Mouse (Mus musculus) heart, embryonic 16.5 days (tissue): ENCODE measurements around the gene Rmnd5a. TPM values are rescaled to one million over a fixed set of nuclear protein-coding genes. Genes with fewer than 3 reads are reported as not detected.

ENCODE experiments used
- ATAC-seq: fragments of 200-750 bp; cut with Nextera tagmentation; replicated peaks from 2 replicates; pipeline ENCODE4 v1.8.0; 2017; ENCODE audit warnings: moderate number of reproducible peaks; ENCODE audit not compliant: insufficient read depth, low FRiP score; ENCODE audit errors: extremely low read depth
- H3K27ac ChIP-seq: fragments of 300-500 bp; sonication (generic); 2 replicates; pipeline ENCODE4 v1.5.1; 2014; ENCODE audit warnings: mild to moderate bottlenecking, low read length, control low read depth, moderate library complexity
- H3K27me3 ChIP-seq: fragments of 300-500 bp; sonication (generic); 2 replicates; pipeline ENCODE4 v1.6.1; 2014; ENCODE audit warnings: low read length, mixed read lengths; ENCODE audit not compliant: control insufficient read depth, insufficient read depth
- H3K36me3 ChIP-seq: fragments of 300-500 bp; sonication (generic); 2 replicates; pipeline ENCODE4 v1.6.1; 2014; ENCODE audit not compliant: control insufficient read depth, insufficient read depth
- H3K4me1 ChIP-seq: fragments of 300-500 bp; sonication (generic); 2 replicates; pipeline ENCODE4 v1.6.1; 2014; ENCODE audit warnings: low read length, mixed read lengths; ENCODE audit not compliant: control insufficient read depth, insufficient read depth
- H3K4me2 ChIP-seq: fragments of 300-500 bp; sonication (generic); 2 replicates; pipeline ENCODE4 v1.6.1; 2014; ENCODE audit warnings: low read depth, mild to moderate bottlenecking, control low read depth, low read length
- H3K4me3 ChIP-seq: fragments of 300-500 bp; sonication (generic); 2 replicates; pipeline ENCODE4 v1.5.1; 2014; ENCODE audit warnings: mild to moderate bottlenecking, control low read depth, low read length
- H3K9ac ChIP-seq: fragments of 300-500 bp; sonication (generic); 2 replicates; pipeline ENCODE4 v1.6.1; 2014; ENCODE audit warnings: low read length, control low read depth
- H3K9me3 ChIP-seq: fragments of 300-500 bp; sonication (generic); replicated peaks from 2 replicates; pipeline ENCODE4 v1.6.1; 2016; ENCODE audit warnings: low read length; ENCODE audit not compliant: control insufficient read depth
- WGBS: fragments of 180-500 bp; shearing (Covaris S2); extraction: QIAGEN DNeasy Blood & Tissue Kit; methylation state at CpG from one replicate; pipeline ENCODE4 v1.1.7; 2014; 5-methylcytosine and 5-hydroxymethylcytosine counted together
- polyA plus RNA-seq: library from polyadenylated mRNA; unstranded; fragments of >200 nt; fragmentation: Nextera tagmentation; extraction: Ambion mirVana; gene quantifications from 2 replicates; pipeline ENCODE4 v1.2.1, GENCODE M21; 2015

Gene Rmnd5a
- polyA plus RNA-seq, 1 experiment from 2014 or later, result 14.5 TPM

DNA sequence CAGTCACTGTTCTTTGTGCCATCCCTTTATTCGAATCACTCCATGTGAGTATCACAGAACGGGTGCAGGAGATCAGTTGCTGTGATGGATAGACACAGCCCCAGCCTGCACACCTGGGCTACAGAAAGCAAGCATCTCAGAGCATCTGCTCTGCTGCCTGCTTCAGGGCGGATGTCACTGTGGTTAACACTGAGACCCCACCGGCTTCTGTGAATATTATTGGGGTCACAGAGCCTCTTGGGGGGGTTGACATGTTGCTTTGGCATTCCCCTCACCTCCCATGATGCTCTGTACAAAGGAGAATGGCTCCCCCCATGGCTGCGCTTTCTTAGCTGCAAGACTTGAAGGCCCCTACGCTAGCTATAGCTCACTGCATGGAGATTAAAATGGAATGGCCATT, 71.0 kb downstream of the Rmnd5a start:
- no peaks in the 10 kb centered on the region for H3K9me3 ChIP-seq
- H3K4me1 ChIP-seq, result no peaks in the 10 kb centered on the region
- no peak overlapping the region for H3K4me3 ChIP-seq
- WGBS, result 90% methylated on average over 6 of the region's 6 CpGs
- 0 out of 2 replicates have a peak, but pooled peaks have one; percentile 45 for ATAC-seq
- no peak overlapping the region for H3K27ac ChIP-seq
- no peaks in the 10 kb centered on the region for H3K36me3 ChIP-seq
- no peak overlapping the region for H3K4me2 ChIP-seq
- H3K27me3 ChIP-seq, result no peaks in the 10 kb centered on the region
- no peak overlapping the region for H3K9ac ChIP-seq

- no peaks in the 10 kb centered on the region for H3K4me1 ChIP-seq
- H3K9me3 ChIP-seq, result no peaks in the 10 kb centered on the region
- WGBS, result 64% methylated on average over 2 of the region's 2 CpGs
- no peak overlapping the region for H3K9ac ChIP-seq
- H3K27me3 ChIP-seq, result no peaks in the 10 kb centered on the region
- no peak overlapping the region for H3K4me3 ChIP-seq
- no peak overlapping the region for H3K27ac ChIP-seq
- no peaks in the 10 kb centered on the region for H3K36me3 ChIP-seq
- ATAC-seq, result no peak
- no peak overlapping the region for H3K4me2 ChIP-seq
Measured at GRCm38 (mm10) chr6:71363995-71364394, 76.4 kb downstream of the Rmnd5a start.

- Histone ChIP-seq H3K4me1 (no peaks in the 10 kb centered on the region), H3K27ac (no peak overlapping the region), H3K27me3 (no peaks in the 10 kb centered on the region), H3K4me2 (0 out of 2 replicates have a peak overlapping the region, but pooled peaks have one; percentile 31), H3K9ac (no peak overlapping the region), H3K36me3 (no peaks in the 10 kb centered on the region), H3K9me3 (no peaks in the 10 kb centered on the region), H3K4me3 (no peak overlapping the region)
- no peak for ATAC-seq
- WGBS, result 66% methylated on average over 10 of the region's 10 CpGs
Measured at GRCm38 (mm10) chr6:71361156-71361670, 79.2 kb downstream of the Rmnd5a start.

DNA sequence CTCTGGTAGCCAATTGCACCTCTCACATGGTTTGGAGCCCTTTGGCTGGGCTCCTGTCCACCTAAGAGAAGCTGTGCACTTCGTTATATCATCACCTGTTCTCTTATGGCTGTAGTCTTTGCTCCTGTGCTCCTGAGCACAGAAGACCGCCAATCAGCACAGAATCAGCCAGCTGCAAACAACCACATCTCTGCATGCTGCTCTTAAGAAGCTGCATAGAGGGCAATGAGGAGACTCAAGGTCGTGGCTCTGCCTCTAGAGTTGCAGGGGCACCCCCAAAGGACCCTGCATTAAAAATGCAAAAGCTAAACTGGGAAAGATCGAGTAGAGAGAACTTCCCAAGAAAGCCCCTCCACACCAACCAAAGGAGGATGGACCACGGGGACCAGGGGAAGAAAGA, 79.7 kb downstream of the Rmnd5a start:
- Histone ChIP-seq H3K4me2 (no peak overlapping the region), H3K4me1 (no peaks in the 10 kb centered on the region), H3K27me3 (no peaks in the 10 kb centered on the region), H3K9ac (no peak overlapping the region), H3K9me3 (no peaks in the 10 kb centered on the region), H3K27ac (no peak overlapping the region; the same call in 1 of the 2 replicates), H3K36me3 (no peaks in the 10 kb centered on the region), H3K4me3 (no peak overlapping the region)
- 56% methylated on average over 5 of the region's 5 CpGs for WGBS
- no peak; the same call in 1 of the 2 replicates for ATAC-seq

DNA sequence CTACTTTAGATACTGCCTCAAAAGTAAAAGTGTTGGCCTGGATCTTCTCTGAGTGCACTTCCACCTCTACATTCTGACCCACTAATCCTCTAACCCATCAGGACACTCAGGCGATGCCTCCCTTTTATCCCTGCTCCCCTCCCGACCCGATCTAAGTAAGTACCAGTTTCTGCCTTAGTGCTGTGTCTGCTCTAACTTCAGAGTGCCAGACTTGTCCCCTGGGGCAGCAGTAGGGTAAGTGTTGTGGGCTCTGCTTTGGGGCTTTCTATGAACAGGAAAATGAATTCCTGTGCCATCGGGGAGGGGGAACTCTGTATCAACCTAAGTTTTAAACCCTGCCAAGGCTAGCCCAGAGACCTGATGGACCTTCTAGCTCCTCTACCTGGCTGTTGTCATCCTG, 80.2 kb downstream of the Rmnd5a start:
- Histone ChIP-seq H3K27me3 (no peaks in the 10 kb centered on the region), H3K9me3 (no peaks in the 10 kb centered on the region), H3K4me2 (no peak overlapping the region), H3K4me1 (no peaks in the 10 kb centered on the region), H3K27ac (no peak overlapping the region; the same call in 1 of the 2 replicates), H3K9ac (no peak overlapping the region), H3K4me3 (no peak overlapping the region), H3K36me3 (no peaks in the 10 kb centered on the region)
- no peak for ATAC-seq
- 76% methylated on average over 4 of the region's 4 CpGs for WGBS

- Histone ChIP-seq H3K36me3 (no peaks in the 10 kb centered on the region), H3K27me3 (no peaks in the 10 kb centered on the region), H3K9me3 (no peaks in the 10 kb centered on the region), H3K4me2 (no peak overlapping the region), H3K27ac (no peak overlapping the region), H3K9ac (no peak overlapping the region), H3K4me1 (no peaks in the 10 kb centered on the region), H3K4me3 (no peak overlapping the region)
- no peak for ATAC-seq
- 89% methylated on average over 7 of the region's 7 CpGs for WGBS
Measured at GRCm38 (mm10) chr6:71357493-71357892, 82.9 kb downstream of the Rmnd5a start.

- Histone ChIP-seq H3K4me3 (no peak overlapping the region), H3K27me3 (no peaks in the 10 kb centered on the region), H3K9ac (no peak overlapping the region), H3K4me1 (no peaks in the 10 kb centered on the region), H3K27ac (no peak overlapping the region), H3K4me2 (no peak overlapping the region), H3K9me3 (no peaks in the 10 kb centered on the region), H3K36me3 (no peaks in the 10 kb centered on the region)
- WGBS, result 63% methylated on average over 2 of the region's 2 CpGs
- peak; percentile 58 for ATAC-seq
Measured at GRCm38 (mm10) chr6:71353722-71354121, 86.7 kb downstream of the Rmnd5a start.

GRCm38 (mm10) chr6:71352866-71353427, 87.5 kb downstream of the Rmnd5a start:
- Histone ChIP-seq H3K4me1 (no peaks in the 10 kb centered on the region), H3K9ac (no peak overlapping the region), H3K27me3 (no peaks in the 10 kb centered on the region), H3K36me3 (no peaks in the 10 kb centered on the region), H3K9me3 (peaks cover 2% of the 10 kb centered on the region; the same call in 1 of the 2 replicates), H3K4me3 (no peak overlapping the region), H3K4me2 (no peak overlapping the region), H3K27ac (no peak overlapping the region)
- WGBS, result 80% methylated on average over 10 of the region's 10 CpGs
- ATAC-seq, result no peak

- no peak for ATAC-seq
- Histone ChIP-seq H3K4me2 (no peak overlapping the region), H3K27me3 (no peaks in the 10 kb centered on the region), H3K27ac (no peak overlapping the region), H3K36me3 (no peaks in the 10 kb centered on the region), H3K9me3 (peaks cover 5% of the 10 kb centered on the region), H3K4me1 (no peaks in the 10 kb centered on the region), H3K4me3 (no peak overlapping the region), H3K9ac (no peak overlapping the region)
- WGBS, result 88% methylated on average over 6 of the region's 6 CpGs
Measured at GRCm38 (mm10) chr6:71352201-71352600, 88.2 kb downstream of the Rmnd5a start.
